Mouse (Mus musculus): ENCODE measurements at regions not wholly inside any gene's neighbourhood (a gene's known extent, or its start where the extent isn't known, plus 50 kb on each side); places are given as distances from the start of the nearest gene placed in this dataset.

DNA sequence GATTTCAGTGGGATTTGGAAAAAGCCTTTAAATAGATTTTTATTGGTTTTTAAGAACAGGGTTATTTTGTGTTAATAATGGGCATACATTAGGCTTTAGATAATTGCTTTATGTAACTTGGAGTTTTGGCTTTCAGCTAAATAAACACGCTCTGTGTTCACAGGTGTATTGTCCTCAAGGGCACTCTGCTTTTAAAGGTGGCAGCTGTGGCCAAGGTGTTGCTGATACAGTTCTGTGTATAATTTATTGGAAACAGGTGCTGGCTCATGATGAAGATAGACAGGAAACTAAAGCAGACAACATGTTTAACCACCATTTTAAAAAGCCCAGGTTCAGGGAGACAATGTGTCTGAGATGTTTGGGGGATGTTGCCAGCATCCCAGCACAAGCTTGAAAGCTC is 242.3 kb upstream of the Lrtm1 start:
- DNase-seq, result no peak

- peak in 1 of 2 experiments; percentile 10 for DNase-seq
Measured at GRCm38 (mm10) chr14:28777791-28778190, 240.2 kb upstream of the Lrtm1 start.

GRCm38 (mm10) chr14:28781660-28782059 is 236.3 kb upstream of the Lrtm1 start:
- peak; percentile 97 to 98 for DNase-seq

DNA sequence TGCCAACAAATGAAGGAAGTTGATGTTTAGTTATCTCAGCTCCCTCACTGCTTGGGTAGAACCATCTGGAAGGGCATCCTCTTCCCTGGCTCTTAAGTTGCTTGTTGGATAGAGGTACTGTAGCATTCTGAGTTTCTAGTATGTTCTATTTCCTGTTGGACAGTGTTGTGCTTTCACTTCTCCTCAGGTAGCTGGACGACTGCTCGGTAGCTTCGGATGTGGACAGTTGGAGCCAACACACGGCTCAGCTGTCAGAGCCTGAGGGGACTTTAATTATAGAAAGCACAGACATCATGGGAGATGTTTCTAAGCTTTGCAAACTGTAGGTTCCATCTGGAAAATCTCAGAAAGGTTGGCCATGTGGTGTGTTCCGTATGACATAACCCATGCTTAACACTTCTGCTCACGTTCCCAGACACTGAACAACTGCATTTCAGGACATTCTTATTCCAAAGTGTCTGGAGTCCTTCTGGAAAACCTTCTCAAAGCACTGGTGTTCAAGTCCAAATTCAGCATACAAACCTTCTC is 233.8 kb upstream of the Lrtm1 start:
- DNase-seq, result peak; percentile 50 to 67

GRCm38 (mm10) chr14:28798290-28798689 is 219.7 kb upstream of the Lrtm1 start:
- DNase-seq, result no peak

- no peak for DNase-seq
Measured at GRCm38 (mm10) chr14:28801681-28802080, 216.3 kb upstream of the Lrtm1 start.

DNA sequence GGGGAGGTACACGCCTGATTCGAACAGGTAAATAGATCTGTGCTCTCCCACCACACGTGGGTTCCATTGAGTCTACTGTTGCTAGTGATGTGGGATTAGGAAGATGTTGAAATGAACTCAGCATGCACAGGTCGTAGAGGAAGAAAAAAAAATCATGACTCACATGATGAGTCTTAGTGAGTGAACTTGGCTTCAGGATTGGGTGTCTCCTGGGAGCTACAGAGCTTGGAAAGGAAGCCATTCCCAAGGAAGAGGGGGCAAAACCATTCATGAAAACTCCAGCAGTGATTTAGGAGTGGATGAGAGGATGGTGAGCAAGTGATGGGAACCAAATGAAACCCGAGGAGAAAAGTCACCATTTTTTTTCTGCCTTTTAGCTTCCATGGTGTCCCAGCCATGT is 215.9 kb upstream of the Lrtm1 start:
- DNase-seq, result no peak

GRCm38 (mm10) chr14:28808094-28808493 is 209.9 kb upstream of the Lrtm1 start:
- no peak for DNase-seq

DNA sequence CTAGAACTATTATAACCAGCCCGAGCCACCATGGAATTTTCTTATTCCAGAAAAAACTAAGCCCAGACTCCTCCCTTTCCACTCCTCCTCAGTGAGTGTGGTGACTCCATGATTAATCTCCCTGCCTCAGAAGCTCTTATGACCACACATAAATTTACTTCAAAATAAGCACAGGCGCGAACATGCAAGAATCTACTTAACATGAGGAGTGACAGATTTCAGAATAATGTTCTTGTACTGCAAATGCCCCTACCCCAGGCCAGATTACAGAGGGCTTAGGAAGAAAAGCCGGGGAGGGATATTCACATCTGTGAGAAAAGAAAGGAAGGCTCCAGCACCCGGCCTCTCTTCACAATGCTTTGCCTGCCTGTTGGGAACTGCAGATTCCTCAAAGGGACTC is 208.7 kb upstream of the Lrtm1 start:
- DNase-seq, result no peak

- peak in 1 of 2 experiments; percentile 10 for DNase-seq
Measured at GRCm38 (mm10) chr14:28820970-28821369, 197.0 kb upstream of the Lrtm1 start.

DNA sequence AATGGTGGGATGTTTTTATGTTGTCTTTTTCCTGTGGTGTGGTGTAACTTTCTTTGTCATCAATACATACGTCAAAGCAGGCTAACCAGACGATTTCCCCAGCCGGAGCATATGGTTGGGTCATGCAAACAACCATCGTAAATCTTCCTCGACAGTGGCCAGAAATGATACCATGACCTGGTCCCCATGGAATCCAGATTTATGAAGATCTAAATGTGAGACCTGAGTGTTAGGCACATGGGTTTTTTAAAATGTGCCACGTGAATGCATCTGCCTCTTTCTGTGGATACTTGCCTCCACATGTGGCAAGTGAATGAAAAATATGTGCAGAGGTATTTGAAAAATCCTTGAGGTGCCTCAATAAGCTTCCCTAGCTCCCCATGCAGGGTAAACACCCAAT is 190.8 kb upstream of the Lrtm1 start:
- DNase-seq, result no peak

DNA sequence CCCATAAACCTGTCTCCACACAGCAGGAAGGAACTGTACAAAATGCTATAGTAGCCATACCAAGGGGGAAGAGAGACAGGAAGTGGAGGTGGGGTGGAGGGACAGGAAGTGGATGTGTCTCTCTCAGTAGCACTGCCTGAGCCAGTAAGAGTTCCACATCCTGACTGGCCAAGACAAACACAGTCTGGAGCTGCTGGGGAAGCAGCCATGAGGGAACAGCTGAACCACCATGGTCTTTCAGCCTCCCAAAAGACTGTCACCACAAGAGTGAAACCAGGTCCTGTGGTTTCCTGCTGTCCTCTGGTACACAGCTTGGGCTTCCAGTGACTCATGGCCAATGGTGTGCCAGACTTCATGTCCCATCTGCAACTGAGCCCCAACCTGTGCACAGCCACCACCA is 180.9 kb upstream of the Lrtm1 start:
- DNase-seq, result no peak

DNA sequence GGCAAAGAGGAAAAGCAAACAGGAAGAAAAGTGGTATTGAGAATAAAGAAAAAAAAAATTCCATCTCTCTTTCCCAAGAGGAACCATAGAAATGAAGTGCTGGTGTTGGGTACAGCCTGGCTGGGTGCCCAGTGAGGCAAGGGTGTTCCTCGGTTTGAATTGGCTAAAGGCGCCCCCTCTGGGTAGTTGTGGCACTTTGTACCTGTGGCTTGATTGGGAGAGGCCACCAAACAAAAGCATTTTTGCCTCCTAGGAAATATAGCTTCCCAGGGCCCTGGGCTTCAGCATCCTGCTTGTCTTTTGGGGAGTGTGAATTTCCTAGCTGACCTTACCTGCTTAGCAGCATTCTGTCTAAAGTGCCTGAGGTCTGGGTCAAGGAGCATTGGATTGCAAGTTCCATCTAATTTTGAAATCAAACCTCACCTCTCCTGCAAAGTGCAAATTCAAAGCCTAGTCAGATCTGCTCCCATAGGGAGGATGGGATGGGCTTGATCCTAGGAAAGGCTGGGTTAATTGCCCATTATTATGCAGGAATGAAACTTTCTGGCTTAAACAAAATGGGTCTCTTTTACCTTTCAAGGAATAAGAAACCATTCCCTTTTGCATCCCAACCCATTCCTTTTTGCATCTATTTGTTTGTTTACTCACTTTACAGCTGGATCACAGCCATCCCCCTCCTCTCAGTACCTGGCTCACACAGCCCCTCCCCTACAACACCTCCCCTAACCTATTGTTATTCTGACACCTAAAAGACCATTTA is 169.0 kb upstream of the Lrtm1 start:
- DNase-seq, result peak; percentile 73 to 79
